In genomic region chr1:163285539-163285938, GRCm38 (mm10) we compare ENCODE assay signal across 22 mouse cellular contexts. TPM values are rescaled to one million over a fixed set of nuclear protein-coding genes. Genes with fewer than 3 reads are reported as not detected.
DNase-seq lines count a peak whose midpoint lies in the region; ATAC-seq and TF ChIP-seq lines count a peak whose summit lies in the region.
"Had no signal": no experiment of that assay in that cellular context is flagged by ENCODE, and none has a peak within 500 bp of the region (broad histone marks: within the 10 kb centered on the region; RNA-seq: fewer than 3 reads in every experiment).

No protein-coding gene starts in this region.

- intact Hi-C loops in gastrocnemius, adult 2 months (cut with DNase I): no loop called here

- TF ChIP-seq CTCF in gastrocnemius, adult 2 months (IDR thresholded peaks at IDR 0.05): no peak

- peaks cover 6% of the 10 kb centered on the region for H3K79me2 ChIP-seq in myocyte (ENCODE audit: control insufficient read depth, insufficient read depth)

- WGBS in limb, embryonic 13.5 days: 16% methylated on average over 1 of the region's 1 CpGs
- 50% methylated on average over 1 of the region's 1 CpGs for WGBS in limb, embryonic 10.5 days
- 58% methylated on average over 1 of the region's 1 CpGs for WGBS in kidney, embryonic 16.5 days

- ATAC-seq in limb, embryonic 13.5 days (ENCODE audit: low FRiP score, low read depth): peak; percentile 56; the same call in 1 of the 2 replicates
- no peak for ATAC-seq in kidney, embryonic 16.5 days (ENCODE audit: low FRiP score, low TSS enrichment)
- ATAC-seq: activated CD4-positive, CD25-positive, alpha-beta regulatory T cell, adult 4 months; forebrain, embryonic 14.5 days; intestine, embryonic 15.5 days; Patski had no signal

- H3K27ac ChIP-seq in gastrocnemius, adult 2 months: peak overlapping the region; percentile 90
- no peak overlapping the region for H3K27ac ChIP-seq in limb, embryonic 13.5 days
- no peak overlapping the region for H3K27ac ChIP-seq in limb, embryonic 10.5 days
- H3K27ac ChIP-seq in kidney, embryonic 16.5 days (ENCODE audit: low read length): no peak overlapping the region
- H3K27ac ChIP-seq: forebrain, embryonic 10.5 days; heart, embryonic 10.5 days; hindbrain, embryonic 10.5 days; hindbrain, embryonic 14.5 days; intestine, embryonic 15.5 days had no signal

- H3K27me3 ChIP-seq in limb, embryonic 13.5 days: no peaks in the 10 kb centered on the region
- H3K27me3 ChIP-seq in limb, embryonic 10.5 days (ENCODE audit: low read depth, poor library complexity, severe bottlenecking): no peaks in the 10 kb centered on the region
- H3K27me3 ChIP-seq in myocyte (ENCODE audit: control insufficient read depth, insufficient read depth, insufficient read length): no peaks in the 10 kb centered on the region
- no peaks in the 10 kb centered on the region for H3K27me3 ChIP-seq in kidney, embryonic 16.5 days (ENCODE audit: insufficient read depth, low read length)
- H3K27me3 ChIP-seq: intestine, embryonic 15.5 days; Patski had no signal

- no peak overlapping the region for H3K9ac ChIP-seq in limb, embryonic 13.5 days
- H3K9ac ChIP-seq in kidney, embryonic 16.5 days (replicated peaks; ENCODE audit: low read length): no peak overlapping the region
- H3K9ac ChIP-seq: hindbrain, embryonic 14.5 days; intestine, embryonic 15.5 days had no signal

- no peak for TF ChIP-seq POLR2A in myocyte (IDR thresholded peaks at IDR 0.05; ENCODE audit: insufficient read length, low read depth)

- DNase-seq in gastrocnemius, adult 2 months: no peak
- no peak for DNase-seq in gastrocnemius, postnatal 25 days
- DNase-seq in limb, embryonic 10.5 days (ENCODE audit: low spot score): no peak
- DNase-seq in fat pad, adult 2 months (ENCODE audit: extremely low read depth, low read depth, low spot score): peak; percentile 16
- DNase-seq in cerebellum, adult 9-10 months: no peak
- DNase-seq: adrenal gland, postnatal 14 days; cerebellum, adult 11-12 months; cerebellum, adult 9-11 months; gastrocnemius, postnatal 10 days had no signal

- H3K9me3 ChIP-seq in limb, embryonic 13.5 days: no peaks in the 10 kb centered on the region
- no peaks in the 10 kb centered on the region for H3K9me3 ChIP-seq in limb, embryonic 10.5 days (replicated peaks)
- H3K9me3 ChIP-seq in kidney, embryonic 16.5 days (ENCODE audit: low read length): no peaks in the 10 kb centered on the region
- H3K9me3 ChIP-seq: forebrain, embryonic 10.5 days; heart, embryonic 10.5 days; hindbrain, embryonic 10.5 days; intestine, embryonic 15.5 days had no signal

- H3K4me2 ChIP-seq in limb, embryonic 13.5 days (replicated peaks): no peak overlapping the region
- peak overlapping the region; percentile 14 for H3K4me2 ChIP-seq in myocyte (ENCODE audit: low read depth)
- H3K4me2 ChIP-seq in kidney, embryonic 16.5 days (replicated peaks; ENCODE audit: low read depth, low read length): no peak overlapping the region
- H3K4me2 ChIP-seq: hindbrain, embryonic 14.5 days; intestine, embryonic 15.5 days had no signal

- H3K36me3 ChIP-seq in limb, embryonic 13.5 days: peaks cover 3% of the 10 kb centered on the region; the same call in 1 of the 2 replicates
- peaks cover 71% of the 10 kb centered on the region for H3K36me3 ChIP-seq in limb, embryonic 10.5 days
- H3K36me3 ChIP-seq in myocyte (ENCODE audit: control insufficient read depth, insufficient read depth): no peaks in the 10 kb centered on the region
- no peaks in the 10 kb centered on the region for H3K36me3 ChIP-seq in kidney, embryonic 16.5 days (ENCODE audit: insufficient read depth, low read length)
- H3K36me3 ChIP-seq: forebrain, embryonic 10.5 days; heart, embryonic 10.5 days; hindbrain, embryonic 10.5 days; intestine, embryonic 15.5 days had no signal

- peaks cover 87% of the 10 kb centered on the region for H3K4me1 ChIP-seq in limb, embryonic 13.5 days
- H3K4me1 ChIP-seq in limb, embryonic 10.5 days: peaks cover 58% of the 10 kb centered on the region
- 0 out of 2 replicates have a peak, but pooled peaks cover 10% of the 10 kb centered on the region for H3K4me1 ChIP-seq in kidney, embryonic 16.5 days (ENCODE audit: insufficient read depth, low read length)
- H3K4me1 ChIP-seq: intestine, embryonic 15.5 days had no signal

- H3ac ChIP-seq in myocyte (ENCODE audit: control insufficient read depth, insufficient read length): no peak overlapping the region

- H3K4me3 ChIP-seq in gastrocnemius, adult 2 months: peak overlapping the region; percentile 13; the same call in 1 of the 2 replicates
- H3K4me3 ChIP-seq in limb, embryonic 13.5 days: no peak overlapping the region
- no peak overlapping the region for H3K4me3 ChIP-seq in limb, embryonic 10.5 days
- no peak overlapping the region for H3K4me3 ChIP-seq in myocyte
- H3K4me3 ChIP-seq in kidney, embryonic 16.5 days (ENCODE audit: low read length): no peak overlapping the region
- H3K4me3 ChIP-seq: forebrain, embryonic 10.5 days; heart, embryonic 10.5 days; hindbrain, embryonic 10.5 days; intestine, embryonic 15.5 days had no signal

TF ChIP-seq in myocyte, 11 proteins besides CTCF, POLR2A, EP300 and RAD21:
- TF ChIP-seq TCF3 (IDR thresholded peaks at IDR 0.05; ENCODE audit: insufficient read length, low read depth): no peak
- TF ChIP-seq SRF (IDR thresholded peaks at IDR 0.05; ENCODE audit: control insufficient read depth, insufficient read length, low read depth): no peak
- no peak for TF ChIP-seq MYOG (IDR thresholded peaks at IDR 0.05; ENCODE audit: control insufficient read depth in 1 of 3, insufficient read depth in 1 of 3, insufficient read length in 2 of 3, low read depth in 2 of 3)
- no peak for TF ChIP-seq TCF12 (IDR thresholded peaks at IDR 0.05; ENCODE audit: insufficient read depth, poor library complexity, severe bottlenecking)
- TF ChIP-seq E2F4 (IDR thresholded peaks at IDR 0.05; ENCODE audit: insufficient read depth): no peak
- TF ChIP-seq MAX (IDR thresholded peaks at IDR 0.05; ENCODE audit: low read depth): no peak
- no peak for TF ChIP-seq CEBPB (IDR thresholded peaks at IDR 0.05; ENCODE audit: insufficient read depth, poor library complexity, severe bottlenecking)
- TF ChIP-seq USF1 (IDR thresholded peaks at IDR 0.05; ENCODE audit: low read depth): no peak
- no peak for TF ChIP-seq REST (IDR thresholded peaks at IDR 0.05; ENCODE audit: insufficient read depth, insufficient read length)
- TF ChIP-seq MYOD1 (IDR thresholded peaks at IDR 0.05; ENCODE audit: control insufficient read depth in 1 of 3, insufficient read length in 2 of 3, low read depth in 2 of 3): no peak
- TF ChIP-seq POLR2AphosphoS2 (IDR thresholded peaks at IDR 0.05; ENCODE audit: insufficient read length, low read depth): no peak

RNA-seq across cellular contexts. Expression of gene Prrx1, which starts 28.0 kb away (rescaled TPM):
- 10 to 100 TPM; 29.5 to 65.7 TPM for total RNA-seq in gastrocnemius, adult 2 months (2021)
- total RNA-seq in gastrocnemius, postnatal 25 days (2021): 10 to 100 TPM; 35.5 to 43.2 TPM
- 160 and 179 TPM in 2 replicates for polyA plus RNA-seq in limb, embryonic 13.5 days (2015; fragmentation: Nextera tagmentation; extraction: Ambion mirVana)
- polyA plus RNA-seq in limb, embryonic 10.5 days (2016; fragmentation: Nextera tagmentation; extraction: Ambion mirVana): 169 and 219 TPM in 2 replicates
- polyA plus RNA-seq in myocyte (2012; fragmentation: generic; extraction: Trizol): 7.0 TPM
- polyA plus RNA-seq in kidney, embryonic 16.5 days (2015; fragmentation: Nextera tagmentation; extraction: Ambion mirVana): 6.8 and 7.0 TPM in 2 replicates
- total RNA-seq: granulocyte monocyte progenitor cell, adult 5-6 weeks; MEL had no signal

Comparison
In these comparisons a context has a peak if more than half of its experiments do, and no peak if none do; other contexts are left out.
1. RNA of gene Prrx1, which starts 28.0 kb away (polyA plus RNA-seq): 169 to 219 TPM in limb, embryonic 10.5 days and 160 to 179 TPM in limb, embryonic 13.5 days; 6.8 to 7.0 TPM in kidney, embryonic 16.5 days and 7.0 TPM in myocyte (single experiment); every median in the first group is over 10 times any median in the second.